Comparison of ENCODE assay signal across 7 mouse cellular contexts in the genomic region with DNA sequence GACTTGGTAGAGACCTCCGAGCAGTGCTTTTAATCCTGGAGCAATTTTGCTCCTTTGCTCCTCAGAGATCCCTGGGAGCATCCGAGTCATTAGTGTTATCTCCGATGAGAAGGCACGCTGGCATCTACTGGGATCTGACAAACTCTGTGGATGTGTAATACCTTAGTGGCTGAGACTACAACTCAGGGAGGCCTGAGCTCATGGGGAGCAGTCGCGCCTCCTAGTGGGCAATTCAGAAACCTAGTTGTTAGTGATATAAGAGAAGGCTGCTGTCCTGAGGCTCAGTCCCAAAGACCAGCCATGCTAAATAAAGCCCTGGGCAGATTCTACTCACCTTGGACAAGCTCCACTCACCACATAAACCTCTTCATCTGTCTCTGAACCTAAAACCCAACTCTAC. TPM values are rescaled to one million over a fixed set of nuclear protein-coding genes. Genes with fewer than 3 reads are reported as not detected.
DNase-seq lines count a peak whose midpoint lies in the region; ATAC-seq and TF ChIP-seq lines count a peak whose summit lies in the region.

No protein-coding gene starts in this region.

- peak; percentile 41 for TF ChIP-seq CTCF in left cerebral cortex, adult 2 months (IDR thresholded peaks at IDR 0.05)
- TF ChIP-seq CTCF in liver, postnatal 0 days (IDR thresholded peaks at IDR 0.05; ENCODE audit: low read depth): peak; percentile 53

- no peaks in the 10 kb centered on the region for H3K4me1 ChIP-seq in liver, postnatal 0 days (ENCODE audit: insufficient read depth)

- no peak overlapping the region for H3K9ac ChIP-seq in liver, postnatal 0 days (replicated peaks)

- H3K9me3 ChIP-seq in liver, postnatal 0 days (ENCODE audit: low read length): no peaks in the 10 kb centered on the region

- DNase-seq in left cerebral cortex, adult 2 months (ENCODE audit: extremely low spot score in 1 of 2, low spot score in 2 of 2): peak in 1 of 2 experiments; percentile 23
- DNase-seq in left cerebral cortex, adult 18-20 months (ENCODE audit: low spot score in 2 of 2): no peak
- DNase-seq in adrenal gland, adult (ENCODE audit: inconsistent age in 2 of 2, low spot score in 1 of 2): peak; percentile 81 to 91
- peak; percentile 71 for DNase-seq in embryo, embryonic 10.5 days (ENCODE audit: low spot score)
- DNase-seq in liver, postnatal 0 days: peak; percentile 30
- DNase-seq in thymus, postnatal 36 days: peak; percentile 23 to 26
- DNase-seq in ovary, postnatal 14 days (ENCODE audit: low spot score): no peak

- H3K27me3 ChIP-seq in liver, postnatal 0 days (ENCODE audit: insufficient read depth, low read length): no peaks in the 10 kb centered on the region

- H3K27ac ChIP-seq in left cerebral cortex, adult 2 months: no peak overlapping the region
- H3K27ac ChIP-seq in liver, postnatal 0 days (ENCODE audit: low read depth): no peak overlapping the region

- ATAC-seq in liver, postnatal 0 days: no peak

- WGBS in liver, postnatal 0 days (ENCODE audit: insufficient replicate concordance): 53% methylated on average over 6 of the region's 6 CpGs

- no peak overlapping the region for H3K4me3 ChIP-seq in left cerebral cortex, adult 2 months
- no peak overlapping the region for H3K4me3 ChIP-seq in liver, postnatal 0 days (ENCODE audit: low read depth, low read length)

- intact Hi-C loops in left cerebral cortex, adult 2 months (cut with DNase I): no loop called here

- H3K4me2 ChIP-seq in liver, postnatal 0 days (ENCODE audit: low read depth, low read length): no peak overlapping the region

- TF ChIP-seq EP300 in liver, postnatal 0 days (IDR thresholded peaks at IDR 0.05; ENCODE audit: low read depth): no peak

- no peaks in the 10 kb centered on the region for H3K36me3 ChIP-seq in liver, postnatal 0 days (replicated peaks; ENCODE audit: insufficient read depth, low read length)

RNA-seq across cellular contexts. Expression of a gene that starts 23.4 kb away (rescaled TPM):
- total RNA-seq in left cerebral cortex, adult 2 months (2021): 100 to 1,000 TPM; 258 to 269 TPM
- total RNA-seq in left cerebral cortex, adult 18-20 months (2021): 100 to 1,000 TPM; 257 to 260 TPM
- polyA plus RNA-seq in liver, postnatal 0 days (2015; fragmentation: Nextera tagmentation; extraction: Ambion mirVana): 16.4 and 21.8 TPM in 2 replicates

Comparison
In these comparisons a context has a peak if more than half of its experiments do, and no peak if none do; other contexts are left out.
1. DNase-seq: peak in adrenal gland, adult (2 of 2), embryo, embryonic 10.5 days (single experiment), liver, postnatal 0 days (single experiment) and thymus, postnatal 36 days (2 of 2); none in left cerebral cortex, adult 18-20 months (0 of 2) and ovary, postnatal 14 days (single experiment).